Mouse (Mus musculus) myocyte (in vitro differentiated cells): Measurements from ENCODE around the gene Stk11.

Experiments used
- E2F4 ChIP-seq: IDR thresholded peaks from one replicate; pipeline ENCODE4 v1.6.1; 2011; ENCODE audit warnings: mild to moderate bottlenecking, control low read depth, moderate library complexity; ENCODE audit not compliant: insufficient read depth
- POLR2A ChIP-seq: IDR thresholded peaks from one replicate; pipeline ENCODE4 v1.6.1; 2011; ENCODE audit warnings: low read depth, mild to moderate bottlenecking, control low read depth, moderate library complexity; ENCODE audit not compliant: insufficient read length
- SRF ChIP-seq: IDR thresholded peaks from one replicate; pipeline ENCODE4 v1.6.1; 2011; ENCODE audit warnings: low read depth; ENCODE audit not compliant: control insufficient read depth, insufficient read length

DNA sequence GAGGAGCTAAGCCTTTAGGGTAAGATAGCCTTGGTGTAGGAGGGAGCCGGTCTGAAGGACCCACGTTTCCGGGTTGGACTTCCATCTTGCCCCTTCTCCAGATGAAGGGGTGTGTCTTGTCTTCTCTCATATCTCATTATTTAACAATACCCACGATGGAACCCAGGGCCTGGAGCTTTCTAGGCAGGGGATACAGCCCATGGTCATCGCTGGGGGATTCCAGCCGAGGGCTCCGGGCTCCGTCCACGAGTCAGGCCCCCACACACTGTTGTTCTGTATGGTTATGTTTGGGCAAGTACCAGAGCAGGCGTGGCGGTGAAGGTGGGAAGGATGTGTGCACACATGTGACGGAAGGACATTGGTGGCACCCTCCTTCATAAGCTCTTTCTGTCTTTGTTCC lies 28.6 kb downstream of the Stk11 start:
- no peak for TF ChIP-seq SRF
- no peak for TF ChIP-seq POLR2A
- TF ChIP-seq E2F4, result no peak
